20 mouse cellular contexts compared by ENCODE assay signal in genomic region chr2:128796463-128796862, GRCm38 (mm10). TPM values are rescaled to one million over a fixed set of nuclear protein-coding genes. Genes with fewer than 3 reads are reported as not detected.
A peak's percentile ranks its signal among the peaks of the same experiment; 100 is the strongest.
DNase-seq lines count a peak whose midpoint lies in the region; ATAC-seq lines count a peak whose summit lies in the region.
"Had no signal": no experiment of that assay in that cellular context is flagged by ENCODE, and none has a peak within 500 bp of the region (broad histone marks: within the 10 kb centered on the region; RNA-seq: fewer than 3 reads in every experiment).

No protein-coding gene starts in this region.

- peak; percentile 84 for ATAC-seq in granulocyte monocyte progenitor cell, adult 5-6 weeks (replicated peaks; ENCODE audit: poor library complexity, severe bottlenecking)
- ATAC-seq: forebrain, postnatal 0 days; hindbrain, postnatal 0 days; midbrain, embryonic 13.5 days had no signal

- H3K4me3 ChIP-seq in heart, embryonic 10.5 days, result no peak overlapping the region
- H3K4me3 ChIP-seq: embryonic facial prominence, embryonic 15.5 days; heart, embryonic 12.5 days; midbrain, embryonic 13.5 days; neural tube, embryonic 12.5 days had no signal

- H3K27me3 ChIP-seq in heart, embryonic 10.5 days (ENCODE audit: insufficient read depth, poor library complexity, severe bottlenecking), result no peaks in the 10 kb centered on the region
- H3K27me3 ChIP-seq: embryonic facial prominence, embryonic 15.5 days; heart, embryonic 12.5 days; midbrain, embryonic 13.5 days; neural tube, embryonic 12.5 days had no signal

- peak; percentile 34 for DNase-seq in heart, adult 8-10 months (ENCODE audit: low spot score)
- DNase-seq in heart, embryonic 10.5 days (ENCODE audit: low spot score), result no peak
- peak; percentile 26 to 42 for DNase-seq in right cerebral cortex, postnatal 10 days (ENCODE audit: low spot score in 2 of 2)
- no peak for DNase-seq in right cerebral cortex, postnatal 14 days
- no peak for DNase-seq in frontal cortex, postnatal 25 days (ENCODE audit: low spot score in 2 of 2)
- no peak for DNase-seq in embryo, embryonic 9.5 days (ENCODE audit: extremely low spot score)
- DNase-seq: cerebellum, adult 9-11 months; forebrain, postnatal 0 days; gastrocnemius, postnatal 25 days; heart, postnatal 36 days; kidney, adult 11 months; kidney, postnatal 10 days; lung, embryonic 14.5 days; spleen, adult 18-20 months had no signal

- no peaks in the 10 kb centered on the region for H3K4me1 ChIP-seq in heart, embryonic 10.5 days
- H3K4me1 ChIP-seq: embryonic facial prominence, embryonic 15.5 days; heart, embryonic 12.5 days; midbrain, embryonic 13.5 days had no signal

- H3K9me3 ChIP-seq in heart, embryonic 10.5 days, result no peaks in the 10 kb centered on the region
- H3K9me3 ChIP-seq: embryonic facial prominence, embryonic 15.5 days; midbrain, embryonic 13.5 days; neural tube, embryonic 12.5 days had no signal

- WGBS in heart, embryonic 10.5 days, result 77% methylated on average over 6 of the region's 6 CpGs

- H3K27ac ChIP-seq in heart, embryonic 10.5 days, result no peak overlapping the region
- H3K27ac ChIP-seq: embryonic facial prominence, embryonic 15.5 days; hindbrain, postnatal 0 days; midbrain, embryonic 13.5 days; neural tube, embryonic 12.5 days had no signal

- H3K36me3 ChIP-seq in heart, embryonic 10.5 days, result peaks cover 48% of the 10 kb centered on the region
- H3K36me3 ChIP-seq: midbrain, embryonic 13.5 days; neural tube, embryonic 12.5 days had no signal

RNA-seq across cellular contexts. Expression of gene Tmem87b, which starts 21.5 kb away (rescaled TPM):
- total RNA-seq in heart, adult 8-10 months (2022), result 10 to 100 TPM; 18.0 to 20.6 (median 19.3) TPM
- 22.1 and 25.4 TPM in 2 replicates for polyA plus RNA-seq in heart, embryonic 10.5 days (2016; fragmentation: Nextera tagmentation; extraction: Ambion mirVana)
- 11.7 and 18.5 TPM in 2 replicates for total RNA-seq in granulocyte monocyte progenitor cell, adult 5-6 weeks (2014; fragmentation: Nextera tagmentation)
- 17.7 and 20.8 TPM in 2 replicates for total RNA-seq in granulocyte monocyte progenitor cell, adult 5-6 weeks (2017)

Comparison
In these comparisons a context has a peak if more than half of its experiments do, and no peak if none do; other contexts are left out.
1. DNase-seq: peak in heart, adult 8-10 months (single experiment) and right cerebral cortex, postnatal 10 days (2 of 2); none in heart, embryonic 10.5 days (single experiment), right cerebral cortex, postnatal 14 days (single experiment), frontal cortex, postnatal 25 days (0 of 2) and embryo, embryonic 9.5 days (single experiment).